In the genomic region with DNA sequence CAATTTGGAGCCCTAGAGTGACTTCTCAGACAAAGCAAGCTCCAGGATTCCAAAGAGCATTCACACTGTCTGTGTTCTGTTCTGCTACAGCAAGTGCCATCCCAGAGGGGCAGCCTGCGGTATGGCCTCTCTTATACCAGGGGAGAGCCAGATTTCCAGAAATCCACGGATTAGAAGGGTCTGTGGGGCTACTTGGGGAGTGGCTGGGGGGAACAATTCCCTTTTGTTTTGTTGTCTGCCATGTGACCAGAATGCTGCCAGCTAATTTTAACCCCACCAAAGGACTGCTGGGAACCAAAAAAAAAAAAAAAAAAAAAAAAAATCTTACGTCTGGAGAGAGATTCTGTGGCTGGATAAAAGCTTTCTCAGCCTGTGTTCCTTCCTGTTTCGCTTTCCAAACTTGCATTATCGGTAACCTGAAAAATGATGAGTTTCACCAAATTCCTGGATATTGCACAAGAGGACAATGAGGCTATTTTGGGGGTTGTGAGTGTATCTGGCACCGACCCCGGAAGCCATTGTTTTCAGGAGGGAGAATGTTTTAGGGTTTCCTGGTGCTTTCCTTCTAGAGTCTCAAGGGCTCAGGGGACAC, we compare ENCODE assay signal across 8 mouse cellular contexts. TPM values are rescaled to one million over a fixed set of nuclear protein-coding genes. Genes with fewer than 3 reads are reported as not detected.
DNase-seq lines count a peak whose midpoint lies in the region; TF ChIP-seq lines count a peak whose summit lies in the region.

No protein-coding gene starts in this region.

- peak overlapping the region; percentile 47 for H3K9ac ChIP-seq in heart, adult 2 months (ENCODE audit: low read depth, low read length)

- 0 out of 2 replicates have a peak overlapping the region, but pooled peaks have one; percentile 6 for H3K4me3 ChIP-seq in heart, adult 2 months
- peak overlapping the region; percentile 71 for H3K4me3 ChIP-seq in megakaryocyte, embryonic 14.5 days (replicated peaks)

- no peak for TF ChIP-seq POLR2A in heart, adult 2 months (IDR thresholded peaks at IDR 0.05; ENCODE audit: insufficient read depth, low read depth, low read length)

- no peaks in the 10 kb centered on the region for H3K9me3 ChIP-seq in megakaryocyte, embryonic 14.5 days

- no peaks in the 10 kb centered on the region for H3K79me2 ChIP-seq in heart, adult 2 months (replicated peaks; ENCODE audit: control insufficient read depth, insufficient read depth, low read length)

- TF ChIP-seq EP300 in heart, adult 2 months (IDR thresholded peaks at IDR 0.05; ENCODE audit: insufficient read depth, low read depth, low read length) = 0 out of 2 replicates have a peak, but pooled peaks have one; percentile 4

- H3K27me3 ChIP-seq in heart, adult 2 months (ENCODE audit: control insufficient read depth, insufficient read depth, low read length) = no peaks in the 10 kb centered on the region
- H3K27me3 ChIP-seq in megakaryocyte, embryonic 14.5 days (replicated peaks) = no peaks in the 10 kb centered on the region

- intact Hi-C loops in heart, adult 2 months (cut with DNase I) = no loop called here

- peaks cover 28% of the 10 kb centered on the region for H3K4me1 ChIP-seq in heart, adult 2 months (ENCODE audit: control insufficient read depth, insufficient read depth, low read length)
- H3K4me1 ChIP-seq in megakaryocyte, embryonic 14.5 days = peaks cover 70% of the 10 kb centered on the region

- WGBS in heart, adult 2 months = 6% methylated on average over 7 of the region's 7 CpGs

- H3K27ac ChIP-seq in heart, adult 2 months = peak overlapping the region; percentile 91

- peak; percentile 51 to 55 for DNase-seq in cerebellum, postnatal 10 days
- DNase-seq in cerebellum, adult 9-10 months = no peak
- DNase-seq in adrenal gland, adult 8-10 months = peak; percentile 66
- peak; percentile 65 to 69 for DNase-seq in heart, adult 2 months
- DNase-seq in kidney, adult 8-10 months = peak; percentile 49 to 63
- DNase-seq in right cerebral cortex, postnatal 10 days (ENCODE audit: low spot score in 2 of 2) = no peak
- no peak for DNase-seq in frontal cortex, postnatal 36 days (ENCODE audit: low spot score in 2 of 2)

- no peak for TF ChIP-seq CTCF in heart, adult 2 months (IDR thresholded peaks at IDR 0.05)

- H3K36me3 ChIP-seq in heart, adult 2 months (ENCODE audit: control insufficient read depth, insufficient read depth, low read length) = peaks cover 13% of the 10 kb centered on the region
- H3K36me3 ChIP-seq in megakaryocyte, embryonic 14.5 days (replicated peaks; ENCODE audit: low read length) = no peaks in the 10 kb centered on the region

RNA-seq across cellular contexts. Expression of gene Irf2bpl, which starts 12.4 kb away (rescaled TPM):
- total RNA-seq in adrenal gland, adult 8-10 months (2022) = 10 to 100 TPM; 69.8 to 92.2 (median 82.8) TPM
- 10 to 100 TPM; 32.6 to 36.9 TPM for total RNA-seq in heart, adult 2 months (2021)
- polyA plus RNA-seq in heart, adult 2 months (2012; rRNA removed) = 15.6 and 20.1 TPM in 2 replicates
- polyA plus RNA-seq in megakaryocyte, embryonic 14.5 days (2012; ENCODE audit: insufficient read depth, low replicate concordance) = 32.7 and 46.2 TPM in 2 replicates

RNA-seq across cellular contexts. Expression of gene Cipc, which starts 49.8 kb away (rescaled TPM):
- total RNA-seq in adrenal gland, adult 8-10 months (2022) = 10 to 100 TPM; 25.4 to 43.9 (median 32.1) TPM
- 10 to 100 TPM; 43.8 to 45.1 TPM for total RNA-seq in heart, adult 2 months (2021)
- polyA plus RNA-seq in heart, adult 2 months (2012; rRNA removed) = 34.1 and 39.6 TPM in 2 replicates
- polyA plus RNA-seq in megakaryocyte, embryonic 14.5 days (2012; ENCODE audit: insufficient read depth, low replicate concordance) = 4.8 and 6.4 TPM in 2 replicates

Comparison
In these comparisons a context has a peak if more than half of its experiments do, and no peak if none do; other contexts are left out.
1. DNase-seq: peak in cerebellum, postnatal 10 days (2 of 2), adrenal gland, adult 8-10 months (single experiment), heart, adult 2 months (2 of 2) and kidney, adult 8-10 months (2 of 2); none in cerebellum, adult 9-10 months (single experiment), right cerebral cortex, postnatal 10 days (0 of 2) and frontal cortex, postnatal 36 days (0 of 2).